Mouse (Mus musculus) layer of hippocampus, postnatal 25 days (tissue): ENCODE results near the gene Rpp25l. TPM values are rescaled to one million over a fixed set of nuclear protein-coding genes. Genes with fewer than 3 reads are reported as not detected.
"Not testable (repeated sequence)": the region's sequence is repeated elsewhere in the genome, so short reads cannot be mapped to it uniquely, and the experiment has no call there.

Experiments used
- DNase-seq, 2 experiments: peaks; one replicate each; pipeline ENCODE4 v3.0.0; 2022; ENCODE audit warnings: mixed read lengths in 2 of 2, low spot score in 1 of 2; ENCODE audit errors: extremely low spot score in 1 of 2
- total RNA-seq, 2 experiments: library from RNA; stranded (reverse); gene quantifications; 2 replicates each; pipeline ENCODE4 v1.2.3; 2021

The Rpp25l gene
- total RNA-seq, 2 experiments from 2014 or later = 27.7 to 33.6 TPM

DNA sequence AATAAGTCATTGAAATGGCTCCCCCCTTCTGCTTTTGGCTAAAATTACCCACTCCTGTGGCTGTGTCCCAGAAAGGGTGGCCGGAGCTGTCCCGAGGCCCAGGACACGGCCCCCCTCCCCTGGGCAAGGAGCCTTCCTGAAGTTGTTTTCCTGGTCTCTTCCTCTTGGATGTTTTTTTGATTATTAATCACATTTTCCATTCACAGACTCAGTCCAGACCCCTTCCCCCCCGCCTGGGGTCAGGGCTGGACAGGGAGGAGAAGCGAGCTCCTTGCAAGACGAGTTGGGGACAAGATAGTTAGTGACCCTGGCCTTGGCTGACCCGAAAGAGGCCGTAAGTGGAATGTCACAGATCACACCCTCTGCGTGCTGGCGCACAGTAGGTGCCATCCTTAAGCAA lies 13.6 kb downstream of the Rpp25l start, which contains the start of gene Il11ra1:
Il11ra1 (plus strand) TSS at position 207 of the 400 bp plus-strand sequence.
- DNase-seq = not testable (repeated sequence)

- DNase-seq = not testable (repeated sequence)
Measured at GRCm38 (mm10) chr4:41698421-41699016, 14.8 kb downstream of the Rpp25l start.

GRCm38 (mm10) chr4:41696930-41697841 lies 16.1 kb downstream of the Rpp25l start, which contains the start of gene Cntfr:
Cntfr (minus strand) TSS chr4:41697089.
- peak; percentile 89 to 94 for DNase-seq

- not testable (repeated sequence) for DNase-seq
Measured at GRCm38 (mm10) chr4:41696452-41696851, 16.9 kb downstream of the Rpp25l start.

GRCm38 (mm10) chr4:41695800-41696199 lies 17.5 kb downstream of the Rpp25l start:
- not testable (repeated sequence) for DNase-seq

GRCm38 (mm10) chr4:41693511-41693910 lies 19.8 kb downstream of the Rpp25l start:
- DNase-seq = not testable (repeated sequence)

DNA sequence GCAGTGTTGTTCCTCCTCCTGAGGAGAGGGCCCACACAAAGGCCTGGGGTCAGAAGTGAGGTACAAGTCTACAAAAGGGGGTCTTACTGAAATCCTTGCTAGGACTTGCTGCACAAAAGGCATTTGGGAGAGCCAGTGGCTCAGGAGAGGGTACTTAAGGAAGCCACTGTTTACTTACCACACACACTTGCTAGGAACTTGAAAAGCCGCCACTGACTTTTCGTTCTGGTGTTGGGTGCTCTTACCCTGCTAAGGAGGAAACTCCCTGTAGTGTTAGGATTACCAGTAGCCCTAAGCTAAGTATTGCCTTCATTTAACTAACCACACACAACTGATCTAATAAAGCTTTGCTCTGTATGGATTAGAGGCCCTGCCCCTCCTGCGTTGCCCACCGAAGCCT lies 23.3 kb downstream of the Rpp25l start:
- DNase-seq = not testable (repeated sequence)

- DNase-seq = not testable (repeated sequence)
Measured at GRCm38 (mm10) chr4:41688562-41688961, 24.8 kb downstream of the Rpp25l start.

DNA sequence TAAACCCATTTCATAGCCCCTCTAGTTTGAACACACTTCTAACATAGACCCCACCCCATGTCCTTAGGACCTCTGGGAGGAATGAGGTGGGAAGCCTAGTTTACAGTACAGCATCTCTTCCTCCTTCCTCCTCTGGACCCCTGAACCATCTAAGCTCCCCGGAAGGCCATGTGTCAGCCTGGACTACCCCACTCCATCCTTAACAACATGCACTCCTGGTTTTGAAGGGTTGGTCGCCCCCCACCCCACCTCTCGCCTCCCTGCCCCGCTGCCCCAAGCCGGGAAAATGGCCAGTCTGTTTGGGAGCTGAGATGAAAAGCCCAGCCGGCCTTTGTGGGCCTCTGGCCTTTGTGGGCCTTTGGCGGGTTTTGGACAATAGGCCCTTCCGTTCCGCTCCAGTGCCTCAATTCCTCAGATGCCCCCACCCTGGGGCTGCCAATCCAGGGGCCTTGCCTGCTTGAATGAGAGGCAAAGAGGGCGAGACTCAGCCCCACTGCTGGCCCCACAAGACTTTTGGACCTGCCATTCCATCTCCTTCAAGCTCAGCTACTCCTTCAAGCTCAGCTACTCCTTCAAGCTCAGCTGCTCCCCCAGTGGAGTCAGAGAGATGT lies 27.3 kb downstream of the Rpp25l start:
- DNase-seq = not testable (repeated sequence)

DNA sequence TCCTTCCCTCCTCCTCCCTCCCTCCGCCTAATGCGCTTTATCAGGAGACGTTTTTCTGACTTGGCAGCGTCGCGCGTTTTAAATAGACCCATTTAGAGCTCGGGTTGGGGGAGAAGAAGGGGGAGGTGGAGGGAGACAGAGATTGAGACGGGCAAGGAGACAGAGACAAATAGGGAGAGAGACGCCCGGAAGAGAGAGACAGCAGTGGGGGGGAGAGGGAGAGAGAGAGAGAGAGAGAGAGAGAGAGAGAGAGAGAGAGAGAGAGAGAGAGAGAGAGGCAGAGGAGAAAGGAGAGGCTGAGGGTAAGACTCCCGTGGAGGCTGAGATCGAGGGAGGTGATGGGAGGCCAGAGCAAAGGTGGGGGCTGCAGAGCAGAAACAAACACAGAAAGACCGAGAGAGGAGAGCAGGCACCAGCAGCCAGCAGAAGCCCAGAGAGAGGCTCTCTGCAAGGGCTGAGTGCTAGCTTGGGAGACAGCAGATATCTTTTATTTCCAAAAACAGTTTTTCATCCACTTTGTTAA lies 28.3 kb downstream of the Rpp25l start:
- not testable (repeated sequence) for DNase-seq

DNA sequence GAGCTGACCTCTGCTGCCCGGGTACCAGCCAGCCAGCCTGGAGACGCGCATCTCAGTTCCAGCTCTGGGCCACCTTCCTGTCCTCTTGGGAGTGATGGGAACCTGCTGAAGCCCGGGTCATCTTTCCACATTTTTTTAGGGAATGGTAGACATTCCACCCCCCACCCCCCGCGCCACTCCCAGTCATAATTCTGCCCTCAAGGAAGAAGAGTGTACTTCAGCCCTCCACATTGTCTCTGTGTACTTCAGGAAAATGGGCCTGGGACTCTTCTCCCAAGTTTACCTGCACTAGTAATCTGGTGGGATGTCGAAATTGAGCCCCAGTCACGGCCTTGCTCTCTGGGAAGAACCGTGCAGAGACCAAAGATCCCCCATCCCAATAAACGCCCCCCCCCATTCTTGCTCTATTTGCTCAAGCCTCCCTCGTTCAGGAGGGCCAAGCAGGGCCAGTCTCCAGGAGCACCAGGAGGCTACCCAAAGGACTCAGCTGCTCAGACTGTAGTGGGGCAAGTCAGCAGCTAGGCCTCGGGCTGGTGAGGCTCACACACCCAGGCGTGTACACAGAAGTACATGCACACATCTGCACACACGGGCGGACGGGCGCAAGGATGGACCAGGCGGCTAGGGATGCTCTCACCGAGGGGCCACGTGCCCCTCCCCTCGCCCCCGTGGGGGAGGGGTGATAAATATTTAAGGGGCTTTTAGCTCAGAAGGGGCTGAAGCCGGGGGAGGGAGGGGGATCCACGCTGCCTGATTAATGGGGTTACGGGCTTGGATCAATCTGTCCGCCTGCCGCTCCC lies 29.0 kb downstream of the Rpp25l start:
- DNase-seq = not testable (repeated sequence)

DNA sequence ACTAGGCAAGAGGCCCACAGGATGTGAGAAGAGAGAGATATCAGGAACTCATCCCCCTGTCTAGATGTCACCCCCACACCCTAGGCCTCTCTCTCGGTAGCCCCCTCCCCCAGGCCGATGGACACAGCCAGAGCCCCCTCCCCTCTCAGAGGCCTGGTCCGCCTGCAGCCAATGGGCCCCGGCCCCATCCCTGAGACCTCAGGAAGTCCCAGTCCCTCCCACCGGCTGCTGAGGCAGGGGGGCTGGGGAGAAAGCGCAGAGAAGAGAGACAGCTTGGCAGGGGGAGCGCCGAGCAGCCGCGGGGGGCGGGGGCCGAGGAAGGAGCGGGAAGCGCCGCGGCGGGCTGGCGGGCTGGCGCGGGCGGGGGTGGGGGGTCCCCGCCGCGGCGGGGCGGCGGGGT lies 30.0 kb downstream of the Rpp25l start:
- not testable (repeated sequence) for DNase-seq

DNA sequence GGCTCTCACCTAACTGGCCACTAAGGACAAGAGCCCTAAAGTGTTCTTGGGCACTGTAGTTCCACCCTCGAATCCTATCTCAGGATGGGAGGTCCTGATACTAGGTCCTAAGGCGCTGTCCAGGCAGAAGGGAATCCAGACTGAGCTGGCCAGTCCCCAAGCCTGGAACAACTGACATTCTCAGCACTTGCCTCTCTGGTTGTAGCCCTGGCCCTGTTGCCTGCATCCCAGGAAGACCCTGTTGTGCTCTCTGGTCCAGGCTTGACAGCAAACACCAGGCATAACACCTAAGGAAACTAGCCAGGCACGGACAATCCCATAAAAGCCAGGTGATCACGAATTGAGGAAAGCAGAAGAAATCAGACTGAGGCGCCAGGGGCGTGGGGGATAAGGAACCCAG lies 30.5 kb downstream of the Rpp25l start:
- DNase-seq = no peak

DNA sequence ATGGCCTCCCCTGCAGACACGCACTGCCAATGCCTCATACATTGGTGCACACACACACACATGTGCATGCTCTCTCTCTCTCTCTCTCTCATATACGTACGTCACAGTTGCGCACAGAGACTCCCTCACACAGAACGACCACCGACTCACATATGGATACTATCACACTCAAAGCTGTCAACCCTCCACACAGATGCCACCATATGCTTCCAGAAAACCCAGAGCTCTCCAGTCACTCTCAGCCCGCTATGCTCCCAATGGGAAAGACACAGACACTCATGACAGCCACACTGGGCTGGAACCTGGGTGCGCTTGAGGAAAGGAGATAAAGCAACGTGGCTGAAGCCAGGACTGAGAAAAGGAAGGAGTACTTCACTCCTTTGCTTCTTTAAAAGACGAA lies 31.4 kb downstream of the Rpp25l start:
- no peak for DNase-seq

DNA sequence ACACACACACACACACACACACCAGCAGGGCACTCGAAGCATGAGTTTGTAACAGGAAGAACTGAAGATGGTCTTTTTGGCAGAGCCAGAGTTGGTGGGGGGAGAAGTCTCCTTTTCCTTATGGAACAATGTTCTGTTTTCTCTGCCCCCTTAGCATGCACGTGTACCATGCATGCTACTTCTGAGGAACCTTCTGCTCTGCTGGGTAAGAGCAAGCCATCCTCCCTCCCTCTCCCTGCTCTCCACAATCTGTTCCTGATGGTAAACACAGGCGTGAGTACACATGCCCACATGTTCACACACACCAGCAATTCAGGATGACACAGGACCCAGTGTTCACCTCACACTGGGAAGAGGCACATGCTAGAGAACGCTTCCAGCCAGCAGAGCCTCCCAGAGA lies 32.2 kb downstream of the Rpp25l start:
- no peak for DNase-seq

- no peak for DNase-seq
Measured at GRCm38 (mm10) chr4:41679291-41679690, 34.0 kb downstream of the Rpp25l start.

- no peak for DNase-seq
Measured at GRCm38 (mm10) chr4:41678863-41679262, 34.5 kb downstream of the Rpp25l start.

DNA sequence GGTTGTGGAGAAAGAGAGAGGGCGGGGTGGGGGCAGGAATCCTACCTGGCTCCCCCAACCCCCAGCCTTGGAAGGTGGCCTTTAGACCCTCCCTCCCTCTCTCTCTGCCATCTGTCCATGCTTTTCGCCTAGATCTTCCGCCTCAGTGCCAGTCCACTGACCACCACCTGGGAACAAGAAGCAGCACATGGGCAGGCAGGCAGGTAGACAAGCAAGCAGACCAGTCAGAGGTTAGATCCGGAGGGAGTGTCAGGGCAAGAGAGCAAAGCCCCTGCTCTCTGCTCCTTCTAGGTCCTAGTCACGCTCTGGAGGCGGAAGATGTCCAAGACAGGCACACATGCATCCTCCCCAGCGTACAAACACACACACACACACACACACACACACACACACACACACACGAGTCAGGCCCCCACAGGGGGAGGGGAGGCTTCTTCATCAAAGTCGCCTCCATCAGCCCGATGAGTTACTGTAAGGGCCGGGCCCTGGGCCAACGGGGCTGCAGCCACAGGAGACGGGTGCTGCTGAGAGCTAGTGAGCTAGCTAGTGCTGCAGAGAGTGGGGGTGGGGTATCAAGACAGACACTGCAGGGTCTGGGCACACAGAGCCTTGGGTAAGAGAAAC lies 36.2 kb downstream of the Rpp25l start:
- DNase-seq = no peak

GRCm38 (mm10) chr4:41676248-41677005 lies 36.9 kb downstream of the Rpp25l start:
- no peak for DNase-seq
